In genomic region chr11:22751592-22751991, GRCm38 (mm10) we compare ENCODE assay signal across 34 mouse cellular contexts.
"Had no signal": no experiment of that assay in that cellular context is flagged by ENCODE, and none has a peak within 500 bp of the region (broad histone marks: within the 10 kb centered on the region; RNA-seq: fewer than 3 reads in every experiment).

No protein-coding gene starts in this region.

- H3K9me3 ChIP-seq: heart, embryonic 10.5 days; heart, embryonic 13.5 days; heart, embryonic 15.5 days; hindbrain, embryonic 10.5 days; hindbrain, embryonic 13.5 days; hindbrain, embryonic 15.5 days; intestine, embryonic 15.5 days; kidney, embryonic 15.5 days had no signal

- DNase-seq: heart, postnatal 10 days; heart, postnatal 14 days; heart, postnatal 4 days; kidney, adult 11 months; kidney, adult 18-20 months; kidney, adult 2 months; kidney, adult 8-10 months; kidney, adult 9 months; kidney, postnatal 10 days; kidney, postnatal 14 days; kidney, postnatal 25 days; kidney, postnatal 36 days; kidney, postnatal 4 days; layer of hippocampus, adult 9-11 months; layer of hippocampus, postnatal 36 days had no signal

- H3K9ac ChIP-seq: heart, embryonic 12.5 days; heart, embryonic 13.5 days; heart, embryonic 15.5 days; hindbrain, embryonic 12.5 days; hindbrain, embryonic 13.5 days; hindbrain, embryonic 14.5 days; hindbrain, embryonic 15.5 days; intestine, embryonic 15.5 days; kidney, embryonic 15.5 days had no signal

- H3K4me3 ChIP-seq: heart, embryonic 10.5 days; heart, embryonic 12.5 days; heart, embryonic 13.5 days; heart, embryonic 15.5 days; hindbrain, embryonic 10.5 days; hindbrain, embryonic 12.5 days; hindbrain, embryonic 13.5 days; hindbrain, embryonic 15.5 days; intestine, embryonic 15.5 days; kidney, embryonic 15.5 days; layer of hippocampus, adult 2 months had no signal

- H3K27me3 ChIP-seq: heart, embryonic 12.5 days; heart, embryonic 13.5 days; heart, embryonic 15.5 days; hindbrain, embryonic 12.5 days; hindbrain, embryonic 13.5 days; hindbrain, embryonic 15.5 days; intestine, embryonic 15.5 days; kidney, embryonic 15.5 days had no signal

- ATAC-seq: hindbrain, embryonic 16.5 days; hindbrain, postnatal 0 days; inflammation-experienced regulatory T-cells, adult 6 months; intestine, embryonic 15.5 days; intestine, embryonic 16.5 days; intestine, postnatal 0 days had no signal

- H3K4me1 ChIP-seq: heart, embryonic 15.5 days; hindbrain, embryonic 10.5 days; hindbrain, embryonic 12.5 days; hindbrain, embryonic 13.5 days; hindbrain, embryonic 15.5 days; intestine, embryonic 15.5 days had no signal

- H3K4me2 ChIP-seq: heart, embryonic 11.5 days; heart, embryonic 12.5 days; heart, embryonic 13.5 days; heart, embryonic 15.5 days; hindbrain, embryonic 12.5 days; hindbrain, embryonic 13.5 days; hindbrain, embryonic 14.5 days; hindbrain, embryonic 15.5 days; intestine, embryonic 15.5 days; kidney, embryonic 15.5 days had no signal

- H3K27ac ChIP-seq: heart, embryonic 10.5 days; heart, embryonic 13.5 days; heart, embryonic 15.5 days; hindbrain, embryonic 10.5 days; hindbrain, embryonic 12.5 days; hindbrain, embryonic 13.5 days; hindbrain, embryonic 14.5 days; hindbrain, embryonic 15.5 days; hindbrain, postnatal 0 days; intestine, embryonic 15.5 days; kidney, embryonic 15.5 days; kidney, postnatal 0 days; layer of hippocampus, adult 2 months had no signal

- H3K36me3 ChIP-seq: heart, embryonic 10.5 days; heart, embryonic 12.5 days; heart, embryonic 13.5 days; heart, embryonic 15.5 days; hindbrain, embryonic 10.5 days; hindbrain, embryonic 12.5 days; hindbrain, embryonic 13.5 days; hindbrain, embryonic 15.5 days; intestine, embryonic 15.5 days; kidney, embryonic 15.5 days had no signal
